Mouse (Mus musculus) olfactory bulb, adult 2 months (tissue): ENCODE results near the gene Camta1.

Experiments
- CTCF ChIP-seq: fragments of 200-500 bp; IDR thresholded peaks from 2 replicates; pipeline ENCODE4 v1.5.1; 2012; ENCODE audit warnings: low read depth, mild to moderate bottlenecking, low read length, moderate library complexity; ENCODE audit not compliant: insufficient read depth
- POLR2A ChIP-seq: fragments of 200-500 bp; IDR thresholded peaks from 2 replicates; pipeline ENCODE4 v1.6.1; 2012; ENCODE audit warnings: mild to moderate bottlenecking, low read depth, low read length, moderate library complexity; ENCODE audit not compliant: insufficient read depth

GRCm38 (mm10) chr4:151300706-151301105 is 561.0 kb downstream of the Camta1 start:
- no peak for TF ChIP-seq CTCF
- no peak for TF ChIP-seq POLR2A
